Mouse (Mus musculus) cerebellum, postnatal 25 days (tissue): ENCODE measurements around the gene Ap5z1.

Experiments used
- DNase-seq, 2 experiments: peaks; one replicate each; pipeline ENCODE4 v3.0.0; 2021; ENCODE audit warnings: mixed read lengths in 2 of 2

Gene Ap5z1

GRCm38 (mm10) chr5:142440451-142441147, 23.1 kb upstream of the Ap5z1 start:
- DNase-seq = peak; percentile 43 to 57

- DNase-seq = no peak
Measured at GRCm38 (mm10) chr5:142441332-142442044, 22.3 kb upstream of the Ap5z1 start.

- DNase-seq = no peak
Measured at GRCm38 (mm10) chr5:142442045-142442440, 21.7 kb upstream of the Ap5z1 start.

- no peak for DNase-seq
Measured at GRCm38 (mm10) chr5:142443514-142443913, 20.2 kb upstream of the Ap5z1 start.

- DNase-seq = no peak
Measured at GRCm38 (mm10) chr5:142443994-142444393, 19.8 kb upstream of the Ap5z1 start.

GRCm38 (mm10) chr5:142444791-142445531, 18.8 kb upstream of the Ap5z1 start:
- DNase-seq = no peak

- no peak for DNase-seq
Measured at GRCm38 (mm10) chr5:142445709-142446108, 18.0 kb upstream of the Ap5z1 start.

GRCm38 (mm10) chr5:142448076-142448475, 15.7 kb upstream of the Ap5z1 start:
- DNase-seq = peak; percentile 89 to 93

GRCm38 (mm10) chr5:142448623-142449022, 15.1 kb upstream of the Ap5z1 start:
- no peak for DNase-seq

GRCm38 (mm10) chr5:142450846-142451245, 12.9 kb upstream of the Ap5z1 start:
- DNase-seq = no peak

- no peak for DNase-seq
Measured at GRCm38 (mm10) chr5:142451759-142452158, 12.0 kb upstream of the Ap5z1 start.

- no peak for DNase-seq
Measured at GRCm38 (mm10) chr5:142453742-142454141, 10.0 kb upstream of the Ap5z1 start.

GRCm38 (mm10) chr5:142456318-142456717, 7.4 kb upstream of the Ap5z1 start:
- no peak for DNase-seq

- DNase-seq = peak; percentile 42 to 47
Measured at GRCm38 (mm10) chr5:142457345-142457744, 6.4 kb upstream of the Ap5z1 start.

GRCm38 (mm10) chr5:142458791-142459557, 4.8 kb upstream of the Ap5z1 start:
- DNase-seq = no peak

- DNase-seq = no peak
Measured at GRCm38 (mm10) chr5:142459834-142460233, 3.9 kb upstream of the Ap5z1 start.

GRCm38 (mm10) chr5:142461942-142462640, 1.7 kb upstream of the Ap5z1 start:
- no peak for DNase-seq

- no peak for DNase-seq
Measured at GRCm38 (mm10) chr5:142462641-142462948, 1.1 kb upstream of the Ap5z1 start.

- DNase-seq = no peak
Measured at GRCm38 (mm10) chr5:142463011-142463410, 733 bp upstream of the Ap5z1 start.

- no peak for DNase-seq
Measured at GRCm38 (mm10) chr5:142468375-142468774, 4.6 kb downstream of the Ap5z1 start.

- DNase-seq = no peak
Measured at GRCm38 (mm10) chr5:142469796-142470195, 6.1 kb downstream of the Ap5z1 start.

- DNase-seq = peak; percentile 49 to 60
Measured at GRCm38 (mm10) chr5:142473696-142474095, 10.0 kb downstream of the Ap5z1 start.
